Mouse (Mus musculus) telencephalon, adult 2 months (tissue): ENCODE measurements around the gene Atg4a-ps.

Experiments
- DNase-seq: peaks from one replicate; pipeline ENCODE4 v3.0.0-alpha.2; 2011; ENCODE audit warnings: low read depth, low spot score

Atg4a-ps gene

DNA sequence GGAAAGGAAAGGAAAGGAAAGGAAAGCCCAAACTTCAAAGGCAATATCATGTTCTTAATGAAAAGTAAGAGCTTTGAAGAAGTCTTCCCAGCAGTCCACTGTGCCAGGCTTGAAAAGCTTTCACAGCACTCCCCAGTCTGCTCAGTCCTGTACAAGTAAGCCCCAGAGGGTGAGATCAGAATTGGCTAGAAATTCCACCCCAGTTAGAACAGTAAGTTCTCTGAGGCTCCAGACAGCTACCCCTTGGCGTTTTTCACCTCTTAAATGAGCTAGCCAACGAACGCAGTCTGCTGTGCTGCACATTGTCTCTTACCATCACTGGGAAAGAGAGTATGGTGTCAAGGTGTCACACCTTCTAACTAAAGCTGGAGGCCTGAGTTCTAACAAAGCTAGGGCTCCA is 18.2 kb downstream of the Atg4a-ps start:
- no peak for DNase-seq

DNA sequence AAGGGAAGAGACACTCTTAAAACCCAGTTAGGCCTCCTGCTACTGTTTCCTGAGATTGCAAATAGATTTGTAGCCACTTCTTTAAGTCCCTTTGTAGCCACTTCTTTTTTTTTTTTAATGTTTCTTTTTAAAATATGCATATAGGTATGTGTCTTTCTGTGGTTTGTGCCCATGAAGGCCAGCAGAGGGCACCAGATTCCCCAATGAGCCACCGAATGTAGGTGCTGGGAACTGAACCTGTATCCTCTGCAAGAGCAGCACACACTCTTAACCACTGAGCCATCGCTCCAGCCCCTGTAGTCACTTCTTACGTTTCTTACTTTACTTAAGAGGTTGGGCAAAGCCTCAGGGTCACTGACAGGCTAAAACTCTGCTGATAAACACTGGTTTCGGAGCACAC is 19.4 kb downstream of the Atg4a-ps start:
- no peak for DNase-seq

DNA sequence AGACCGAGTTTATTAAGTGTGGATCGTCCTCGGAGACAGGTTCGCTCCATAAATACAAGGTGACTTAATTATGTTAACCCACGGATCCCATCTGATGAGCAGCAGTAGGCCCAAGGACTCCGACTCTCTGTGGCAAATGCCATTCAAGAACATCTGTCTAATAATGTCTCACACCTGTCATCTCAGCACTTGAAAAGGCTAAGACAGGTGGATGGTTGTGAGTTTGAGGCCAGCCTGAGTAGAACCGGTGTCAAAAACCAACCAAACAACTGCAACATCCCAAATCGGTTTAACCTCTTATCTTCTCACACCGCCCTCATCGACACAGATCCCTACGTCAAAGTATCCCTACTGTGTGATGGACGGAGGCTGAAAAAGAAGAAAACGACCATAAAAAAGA is 20.7 kb downstream of the Atg4a-ps start:
- no peak for DNase-seq

DNA sequence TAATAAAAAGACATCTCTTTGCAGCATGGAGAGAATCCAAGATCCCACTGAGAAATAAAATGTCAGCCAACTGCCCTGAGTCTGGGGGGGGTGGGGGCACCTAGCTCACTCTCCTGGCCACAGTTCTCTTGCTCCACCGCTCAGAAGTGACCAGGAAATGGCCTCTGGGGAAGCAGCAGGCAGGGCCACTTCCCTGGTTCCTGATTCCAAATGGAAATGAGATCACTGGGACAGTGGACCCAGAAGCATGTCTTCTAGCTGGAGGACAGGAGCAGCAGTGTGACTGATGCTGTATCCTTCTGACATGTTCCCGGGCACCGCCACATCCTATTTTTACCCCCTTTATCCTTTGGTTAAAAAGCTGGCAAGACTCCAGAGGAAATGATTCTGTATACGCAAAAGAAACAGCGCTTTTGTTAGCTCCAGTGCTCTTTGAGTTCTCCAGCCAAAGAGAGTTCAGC is 21.2 kb downstream of the Atg4a-ps start:
- no peak for DNase-seq

DNA sequence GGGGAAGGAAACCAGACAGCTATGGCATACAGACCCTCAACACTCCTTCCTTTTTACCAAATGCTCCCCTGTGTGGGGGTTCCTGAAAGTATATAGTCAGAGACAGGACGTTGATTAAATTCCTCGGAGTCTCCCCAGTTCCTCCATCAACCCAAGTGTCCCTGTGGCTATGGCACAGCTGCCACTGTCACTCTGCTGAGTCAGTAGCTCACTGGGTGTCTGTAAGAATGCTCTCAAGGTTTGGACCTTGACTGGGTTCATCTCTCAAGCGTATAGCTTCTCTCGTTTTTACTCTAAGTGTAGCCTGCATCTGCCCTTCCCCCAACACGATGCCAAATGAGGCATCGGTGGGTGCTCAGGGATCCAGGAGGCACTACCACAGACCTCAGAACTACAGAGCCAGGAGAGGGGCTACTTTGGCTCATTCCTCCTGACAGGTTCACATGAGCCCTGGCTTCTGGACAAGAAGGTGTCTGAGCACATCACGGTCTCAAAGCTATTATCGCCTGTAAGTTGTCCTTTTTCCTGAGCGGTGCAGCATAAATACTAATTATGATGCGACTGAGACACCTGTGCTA is 21.9 kb downstream of the Atg4a-ps start:
- DNase-seq = no peak

DNA sequence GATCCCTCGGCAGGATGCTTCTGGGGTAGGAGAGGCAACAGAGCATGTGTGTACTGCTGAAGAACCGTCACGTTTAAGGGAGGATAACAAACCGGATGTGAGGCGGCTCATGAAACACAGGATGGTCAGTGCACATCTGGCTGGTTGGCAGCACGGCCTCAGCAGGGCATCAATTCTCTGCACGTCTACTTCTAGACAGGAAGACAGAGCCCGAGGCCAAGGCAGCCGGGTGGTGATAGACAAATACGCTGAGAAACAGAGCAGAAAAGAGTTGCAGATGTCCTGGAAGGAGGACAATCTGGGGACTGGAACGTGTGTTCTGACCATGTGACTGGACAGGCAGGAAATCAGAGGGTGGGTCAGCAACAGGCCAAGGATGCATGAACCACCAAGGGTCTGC is 25.8 kb downstream of the Atg4a-ps start:
- DNase-seq = no peak

DNA sequence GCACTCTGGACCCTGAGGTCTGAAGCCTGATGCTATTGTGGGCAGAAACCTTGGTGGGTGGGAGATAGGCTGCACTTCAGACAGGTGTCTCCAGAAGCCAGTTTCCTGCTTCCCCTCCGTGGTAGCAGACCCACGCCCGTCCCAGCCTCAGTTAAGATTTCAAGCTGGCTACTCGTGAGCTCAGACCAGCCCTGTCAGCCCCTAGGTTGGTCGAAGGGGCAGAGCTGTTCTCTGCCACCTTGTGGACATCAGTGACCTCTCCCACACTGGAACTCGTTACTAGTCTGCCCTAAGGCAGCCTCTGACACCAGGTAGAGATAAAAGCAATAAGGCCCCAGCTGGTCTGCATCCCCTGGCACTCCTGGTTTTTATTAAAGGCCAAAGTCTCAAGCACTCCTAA is 28.9 kb downstream of the Atg4a-ps start:
- DNase-seq = no peak

DNA sequence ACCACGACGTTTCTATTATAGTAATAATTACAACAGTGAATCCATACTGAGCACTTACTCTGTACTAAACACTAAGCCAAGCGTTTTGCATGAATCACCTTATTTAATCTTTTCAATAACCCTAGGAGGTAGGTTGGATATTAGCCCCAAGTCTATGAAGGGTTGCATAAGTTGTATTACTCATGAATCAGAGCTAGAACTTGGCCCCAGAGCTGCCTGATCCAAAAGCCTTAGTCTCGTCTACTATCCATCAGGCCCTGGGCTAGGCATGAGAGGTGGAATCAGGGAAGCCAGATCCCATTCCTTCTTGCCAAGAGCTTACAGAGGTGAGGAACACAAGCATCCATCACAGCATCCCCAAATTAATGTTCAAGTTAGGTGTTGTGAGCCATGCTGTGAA is 30.2 kb downstream of the Atg4a-ps start:
- DNase-seq = no peak

DNA sequence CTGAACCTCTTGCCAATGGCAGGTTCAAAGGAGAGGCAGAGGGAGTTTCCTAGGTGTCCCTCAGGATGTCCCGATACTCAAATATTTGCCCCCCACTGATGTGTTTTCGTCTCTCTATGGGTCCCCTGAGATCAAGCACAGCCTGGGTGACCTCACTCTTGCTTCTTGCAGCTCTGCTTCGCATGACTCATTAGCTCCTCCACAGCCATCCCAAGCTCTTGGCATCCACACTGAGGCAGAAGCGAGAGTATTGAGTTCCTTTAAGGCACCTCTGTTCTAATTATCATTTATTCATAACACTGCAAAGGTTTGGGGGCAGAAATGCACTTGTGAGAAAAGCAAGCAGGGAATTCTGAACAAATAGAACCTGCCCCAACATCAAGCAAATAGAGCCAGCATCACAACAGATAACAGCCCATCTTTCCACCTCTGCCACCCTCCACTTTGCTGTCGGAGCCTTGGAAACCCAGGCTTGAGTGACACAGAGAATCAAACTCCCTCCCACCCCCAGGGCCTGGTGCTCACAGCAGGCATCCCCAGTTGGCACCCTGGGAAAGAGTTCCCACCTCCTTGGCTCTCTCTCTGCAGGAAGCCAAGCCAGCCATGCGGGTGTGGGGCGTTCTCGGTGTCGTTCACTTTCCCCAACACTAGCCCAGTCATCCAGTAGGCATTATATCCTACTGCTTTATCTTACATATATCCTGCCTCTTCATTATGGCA is 33.1 kb downstream of the Atg4a-ps start:
- DNase-seq = peak; percentile 61

DNA sequence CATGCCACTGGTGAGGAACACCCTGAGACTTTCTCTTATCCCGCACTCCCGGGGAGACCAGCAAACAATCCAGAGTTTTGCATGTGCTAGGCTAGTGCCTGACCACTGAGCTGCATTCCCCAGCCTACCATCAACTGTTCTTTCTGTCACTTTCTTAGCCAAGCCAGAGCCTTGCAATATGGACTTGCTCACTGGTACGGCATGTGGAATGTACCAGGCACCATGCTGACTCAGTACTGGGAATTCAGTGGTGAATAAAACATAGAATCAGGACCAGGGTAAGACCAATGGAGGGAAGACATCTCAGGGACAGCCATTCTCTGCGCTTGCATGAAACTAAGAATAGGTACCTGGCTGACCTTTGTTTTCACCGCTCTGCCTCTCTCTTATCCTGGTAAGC is 35.6 kb downstream of the Atg4a-ps start:
- no peak for DNase-seq

DNA sequence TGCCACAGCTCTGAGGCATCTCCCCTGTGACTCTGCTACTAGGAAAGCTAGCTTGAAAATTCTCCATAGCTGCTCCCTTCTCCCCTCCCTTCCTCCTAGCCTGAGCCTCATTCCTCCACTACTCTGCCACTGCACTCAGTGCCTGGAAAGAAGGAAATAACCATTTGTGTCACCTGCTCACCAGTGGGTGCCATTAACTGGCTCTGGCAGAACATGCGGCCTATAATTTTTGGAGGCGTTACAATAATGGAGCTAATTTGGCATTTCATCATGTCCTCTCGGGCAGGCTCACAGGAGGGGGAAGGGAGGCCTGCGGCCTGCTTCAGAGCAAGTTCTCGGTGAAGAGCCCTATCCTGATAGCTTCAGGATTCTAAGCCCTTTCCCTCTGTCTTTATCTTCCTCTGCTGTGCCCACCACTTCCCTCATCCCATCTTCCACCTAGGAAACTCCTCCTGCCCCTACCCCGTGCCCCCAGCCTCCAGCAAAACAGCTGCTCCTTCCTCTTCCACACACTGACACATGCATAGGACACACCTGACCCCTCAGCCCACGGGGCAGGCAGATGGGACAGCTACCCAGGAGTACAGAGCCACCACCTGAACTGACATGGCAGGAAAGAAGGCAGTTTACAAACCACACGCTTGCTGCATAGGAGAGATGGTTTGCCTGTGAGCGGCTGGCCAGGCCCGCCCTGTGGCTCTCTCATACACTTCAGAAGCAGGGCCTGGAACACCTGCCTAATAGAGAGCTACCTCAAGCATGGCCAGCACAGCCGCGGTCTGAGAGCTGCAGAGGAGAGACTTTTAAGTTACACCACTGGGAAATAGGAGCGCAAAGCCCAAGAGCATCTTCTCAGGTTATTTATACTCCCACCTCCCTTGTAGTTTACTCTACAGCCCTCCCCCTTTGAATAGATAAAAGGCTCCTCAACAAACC is 38.9 kb downstream of the Atg4a-ps start:
- DNase-seq = no peak

DNA sequence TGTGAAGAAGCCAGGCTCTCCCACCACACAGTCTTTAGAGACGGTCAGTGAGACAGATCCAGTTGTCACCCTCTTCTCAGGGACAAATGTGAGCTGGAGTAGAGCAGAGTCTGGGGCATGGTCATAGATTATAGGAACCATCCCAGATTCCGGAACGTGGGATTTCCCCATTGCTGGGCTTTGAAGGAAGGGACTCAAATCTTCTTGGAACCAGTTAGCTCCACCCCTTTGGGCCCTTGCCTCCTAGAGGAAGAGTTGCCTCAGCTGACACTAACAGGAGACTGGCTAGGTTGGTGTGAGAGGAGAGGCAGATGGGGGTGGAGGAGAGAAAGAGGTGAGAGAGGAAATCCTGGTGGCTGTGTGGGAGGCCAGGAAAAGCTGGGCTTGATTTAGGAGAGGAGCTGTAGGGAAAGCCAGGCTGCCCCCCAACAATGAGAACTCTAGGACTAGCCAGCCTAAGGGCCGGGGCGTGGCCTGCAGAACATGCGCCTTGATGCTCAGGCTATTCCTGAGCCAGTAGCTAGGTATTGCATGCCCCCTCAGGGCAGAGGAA is 39.7 kb downstream of the Atg4a-ps start:
- DNase-seq = no peak

DNA sequence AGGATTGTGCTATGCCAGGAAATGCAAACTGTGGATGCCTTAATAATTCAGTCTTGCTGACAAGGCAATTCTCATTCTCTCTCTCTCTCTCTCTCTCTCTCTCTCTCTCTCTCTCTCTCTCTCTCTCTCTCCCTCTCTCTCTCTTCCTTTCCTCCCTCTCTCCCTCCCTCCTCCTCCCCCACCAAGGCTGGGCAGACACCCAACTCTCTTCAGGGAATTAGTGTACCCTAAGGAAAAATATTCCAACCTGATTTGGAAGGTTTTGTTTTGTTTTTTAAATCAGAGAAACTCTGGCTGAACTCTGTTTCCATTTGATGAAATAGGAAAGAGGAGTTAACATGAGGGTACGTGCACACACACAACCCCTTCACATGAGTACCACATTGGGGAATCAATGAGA is 44.3 kb downstream of the Atg4a-ps start:
- DNase-seq = no peak

DNA sequence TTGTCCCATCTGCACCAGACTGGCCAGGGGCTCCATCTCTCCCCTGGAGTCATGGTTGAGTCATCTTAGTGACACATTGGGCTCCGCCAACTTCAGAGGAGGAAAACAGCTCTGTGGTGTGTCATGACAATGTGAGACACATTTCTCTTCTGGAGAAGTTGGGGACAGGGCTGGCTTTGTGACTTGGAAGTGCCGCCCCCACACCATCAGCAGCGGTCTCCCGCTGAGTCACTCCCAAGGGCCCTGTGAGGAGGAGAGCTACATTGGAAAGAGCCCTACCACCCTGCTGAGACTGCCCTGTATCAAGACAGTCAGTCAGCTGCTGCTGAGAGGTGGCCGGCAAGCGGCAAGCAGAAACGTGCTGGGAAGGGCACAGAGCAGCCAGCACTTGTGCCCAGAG is 44.9 kb downstream of the Atg4a-ps start:
- DNase-seq = peak; percentile 63

DNA sequence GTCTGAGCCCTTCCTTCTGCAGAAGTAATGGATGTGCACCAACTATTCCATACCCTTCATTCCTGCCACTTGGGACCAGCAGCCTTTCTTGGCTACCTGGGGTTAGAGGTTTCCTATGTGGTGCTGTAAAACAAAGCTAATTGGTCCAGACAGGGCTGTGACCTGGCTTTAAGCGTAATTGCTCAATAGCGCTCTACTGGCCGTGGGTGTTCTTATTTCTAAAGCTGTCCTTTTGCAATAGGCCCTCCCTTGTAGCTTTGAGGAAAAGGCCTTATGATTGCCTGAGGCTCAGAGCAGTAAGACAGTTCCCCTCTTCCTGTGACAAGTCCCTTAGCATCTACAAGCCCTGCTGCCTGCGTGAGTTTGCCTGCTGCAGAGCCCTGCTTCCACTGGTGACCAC is 48.3 kb downstream of the Atg4a-ps start:
- DNase-seq = no peak

DNA sequence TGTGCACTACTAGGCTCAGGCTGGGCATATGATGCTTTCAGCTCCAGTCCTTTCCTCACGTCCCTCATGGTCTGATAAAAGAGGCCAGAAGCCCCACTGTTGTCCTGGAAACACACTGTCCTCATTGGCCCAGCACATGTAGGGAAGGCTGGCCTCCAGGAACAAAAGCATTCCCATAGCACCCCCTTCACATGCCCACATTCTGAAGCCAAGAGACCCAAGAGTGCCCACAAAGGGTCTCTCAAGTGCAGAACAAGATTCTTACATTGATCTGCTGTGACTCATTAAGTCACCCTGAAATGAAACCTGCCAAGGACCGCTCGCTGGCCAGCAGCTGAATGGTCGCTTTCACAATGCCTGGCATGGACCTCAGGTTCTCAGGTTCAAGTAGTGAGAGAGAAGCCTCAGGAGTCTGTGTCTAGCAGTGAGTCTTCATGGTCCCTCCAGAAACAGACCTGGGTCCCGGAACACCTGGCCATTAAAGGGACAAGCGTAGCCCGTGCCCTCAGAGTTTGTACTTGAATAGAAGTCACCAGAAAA is 50.5 kb downstream of the Atg4a-ps start:
- no peak for DNase-seq
